Mouse (Mus musculus): Measurements from ENCODE around the gene Rapgef3. TPM values are rescaled to one million over a fixed set of nuclear protein-coding genes. Genes with fewer than 3 reads are reported as not detected.

Gene Rapgef3
- total and polyA plus RNA-seq, 3 experiments, result 6.6 to 7.4 TPM; not detected in 1

DNA sequence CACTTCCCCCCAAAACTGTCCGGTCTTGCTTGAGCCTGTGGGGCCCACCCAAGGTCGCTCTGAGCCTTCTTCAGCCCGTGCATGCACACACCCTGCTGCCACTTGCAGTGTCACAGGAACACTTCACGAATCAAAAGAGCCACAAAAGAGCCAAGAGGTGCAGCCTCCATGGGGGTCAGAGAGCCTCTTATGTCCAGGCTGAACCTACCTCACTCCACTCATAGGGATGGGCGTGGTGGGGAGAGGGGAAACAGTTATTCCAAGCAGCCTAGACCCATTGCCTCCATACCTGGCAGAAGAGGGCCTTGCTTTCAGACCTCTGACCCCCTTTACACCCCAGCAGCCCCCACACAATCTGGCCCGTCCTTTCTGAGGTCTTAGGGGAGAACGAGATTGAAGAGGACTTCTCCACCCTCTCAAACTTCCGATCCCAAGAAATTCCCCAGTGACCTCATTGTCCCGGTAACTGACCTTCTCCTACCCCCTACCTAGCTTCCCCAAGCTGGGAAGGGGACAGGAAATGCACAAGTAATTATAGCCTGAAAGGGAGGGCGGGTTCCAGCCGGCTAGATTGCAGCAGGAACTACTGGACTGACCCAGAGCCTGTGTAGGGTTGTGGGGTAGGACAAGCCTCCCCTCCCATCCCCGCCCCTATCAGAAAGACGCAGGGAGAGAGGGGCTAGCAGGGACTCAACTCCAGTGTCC, 2.5 kb downstream of the Rapgef3 start:
- Histone ChIP-seq H3K27me3 (ENCODE audit: control insufficient read depth in 1 of 2, insufficient read depth in 2 of 2, low read length in 2 of 2) (peaks cover 43 to 51% of the 10 kb centered on the region in 2 experiments), H3K4me3 (ENCODE audit: control insufficient read depth in 1 of 2, insufficient read depth in 1 of 2, low read depth in 2 of 2, low read length in 2 of 2) (no peak overlapping the region), H3K9ac (ENCODE audit: control insufficient read depth, low read depth, low read length, poor library complexity, severe bottlenecking) (no peak overlapping the region), H3K27ac (ENCODE audit: control insufficient read depth, low read depth, low read length) (no peak overlapping the region), H3K36me3 (ENCODE audit: control insufficient read depth in 1 of 2, insufficient read depth in 2 of 2, low read length in 2 of 2) (no peaks in the 10 kb centered on the region; a peak in 1 of 4 replicates), H3K9me3 (replicated peaks; ENCODE audit: insufficient read depth, low read length) (no peaks in the 10 kb centered on the region), H3K79me2 (ENCODE audit: control insufficient read depth, insufficient read depth, low read length, poor library complexity) (no peaks in the 10 kb centered on the region), H3K4me1 (ENCODE audit: control insufficient read depth in 1 of 2, insufficient read depth in 2 of 2, low read length in 2 of 2) (peaks cover 0 to 5% of the 10 kb centered on the region in 2 experiments; a peak in 1 of 4 replicates)
- DNase-seq (ENCODE audit: low read depth, low spot score), result no peak
- TF ChIP-seq USF1 (IDR thresholded peaks at IDR 0.05; ENCODE audit: low read depth, low read length), result no peak
- no peak for TF ChIP-seq ZMIZ1 (IDR thresholded peaks at IDR 0.05; ENCODE audit: low read depth, low read length)
- no peak for TF ChIP-seq TBP (IDR thresholded peaks at IDR 0.05; ENCODE audit: low read depth, low read length)
- no peak for TF ChIP-seq MXI1 (IDR thresholded peaks at IDR 0.05; ENCODE audit: low read depth, low read length)
- TF ChIP-seq RCOR1 (IDR thresholded peaks at IDR 0.05; ENCODE audit: low read depth, low read length), result no peak
- no peak for TF ChIP-seq BHLHE40 (IDR thresholded peaks at IDR 0.05; ENCODE audit: borderline replicate concordance, low read depth, low read length)
- TF ChIP-seq JUND (IDR thresholded peaks at IDR 0.05; ENCODE audit: low read depth, low read length), result no peak
- TF ChIP-seq USF2 (IDR thresholded peaks at IDR 0.05; ENCODE audit: borderline replicate concordance in 1 of 2, insufficient read depth in 1 of 2, low read depth in 1 of 2, low read length in 2 of 2), result no peak
- TF ChIP-seq GATA1 (IDR thresholded peaks at IDR 0.05; ENCODE audit: low read depth, low read length), result no peak
- no peak for TF ChIP-seq MAX (IDR thresholded peaks at IDR 0.05; ENCODE audit: low read length)
- TF ChIP-seq MEF2A (IDR thresholded peaks at IDR 0.05; ENCODE audit: extremely low read depth, insufficient replicate concordance, low read depth, low read length, poor library complexity, severe bottlenecking), result no peak
- no peak for TF ChIP-seq POLR2A (IDR thresholded peaks at IDR 0.05; ENCODE audit: control insufficient read depth in 1 of 2, insufficient read depth in 1 of 2, low read depth in 1 of 2, low read length in 2 of 2, poor library complexity in 1 of 2)
- TF ChIP-seq MAFK (IDR thresholded peaks at IDR 0.05; ENCODE audit: borderline replicate concordance, low read depth, low read length), result no peak
- no peak for TF ChIP-seq ZC3H11A (IDR thresholded peaks at IDR 0.05; ENCODE audit: low read depth, low read length)
- no peak for TF ChIP-seq POLR2AphosphoS2 (IDR thresholded peaks at IDR 0.05; ENCODE audit: low read length)
- TF ChIP-seq CTCF (IDR thresholded peaks at IDR 0.05 in 2 of 3, conservative IDR thresholded peaks at IDR 0.05 in 1 of 3; ENCODE audit: control insufficient read depth in 1 of 3, insufficient read depth in 1 of 3, low read depth in 2 of 3, low read length in 3 of 3, poor library complexity in 1 of 3, severe bottlenecking in 1 of 3), result no peak
- TF ChIP-seq NRF1 (IDR thresholded peaks at IDR 0.05; ENCODE audit: insufficient read depth, low read depth, low read length, poor library complexity, severe bottlenecking), result no peak
- no peak for TF ChIP-seq EP300 (IDR thresholded peaks at IDR 0.05; ENCODE audit: low read depth in 1 of 2, low read length in 2 of 2)

DNA sequence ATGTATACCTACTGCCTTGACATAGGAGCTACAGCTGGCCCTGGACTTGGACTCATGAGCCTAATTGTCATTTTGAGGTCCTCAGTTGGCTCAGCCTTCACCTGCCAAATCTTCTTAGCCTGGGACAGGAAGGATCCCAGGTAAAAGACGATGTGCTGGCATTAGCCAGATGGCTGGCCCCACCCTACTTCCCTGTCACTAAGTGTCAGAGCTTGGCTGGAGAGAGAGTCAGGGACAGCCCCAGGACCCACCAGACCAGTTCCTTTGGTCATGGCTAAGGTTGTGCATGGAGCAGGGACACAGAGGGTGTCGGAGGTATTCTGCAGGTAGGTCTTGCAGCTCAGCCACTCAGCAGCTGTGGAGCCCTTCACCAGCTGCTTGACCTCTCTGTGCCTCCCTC, 3.2 kb downstream of the Rapgef3 start:
- Histone ChIP-seq H3K36me3 (ENCODE audit: control insufficient read depth in 1 of 2, insufficient read depth in 2 of 2, low read length in 2 of 2) (no peaks in the 10 kb centered on the region; a peak in 1 of 4 replicates), H3K4me3 (ENCODE audit: control insufficient read depth in 1 of 2, insufficient read depth in 1 of 2, low read depth in 2 of 2, low read length in 2 of 2) (no peak overlapping the region), H3K9ac (ENCODE audit: control insufficient read depth, low read depth, low read length, poor library complexity, severe bottlenecking) (no peak overlapping the region), H3K27ac (ENCODE audit: control insufficient read depth, low read depth, low read length) (no peak overlapping the region), H3K27me3 (ENCODE audit: control insufficient read depth in 1 of 2, insufficient read depth in 2 of 2, low read length in 2 of 2) (peaks cover 43 to 44% of the 10 kb centered on the region in 2 experiments), H3K4me1 (ENCODE audit: control insufficient read depth in 1 of 2, insufficient read depth in 2 of 2, low read length in 2 of 2) (peaks cover 0 to 5% of the 10 kb centered on the region in 2 experiments; a peak in 1 of 4 replicates), H3K79me2 (ENCODE audit: control insufficient read depth, insufficient read depth, low read length, poor library complexity) (no peaks in the 10 kb centered on the region), H3K9me3 (replicated peaks; ENCODE audit: insufficient read depth, low read length) (no peaks in the 10 kb centered on the region)
- DNase-seq (ENCODE audit: low read depth, low spot score), result no peak
- TF ChIP-seq MYB (IDR thresholded peaks at IDR 0.05; ENCODE audit: low read depth, low read length) (no peak), NRF1 (IDR thresholded peaks at IDR 0.05; ENCODE audit: insufficient read depth, low read depth, low read length, poor library complexity, severe bottlenecking) (no peak), RCOR1 (IDR thresholded peaks at IDR 0.05; ENCODE audit: low read depth, low read length) (no peak), SMC3 (IDR thresholded peaks at IDR 0.05; ENCODE audit: low read depth, low read length) (no peak), POLR2AphosphoS2 (IDR thresholded peaks at IDR 0.05; ENCODE audit: low read length) (no peak), ZMIZ1 (IDR thresholded peaks at IDR 0.05; ENCODE audit: low read depth, low read length) (no peak), KAT2A (conservative IDR thresholded peaks at IDR 0.05; ENCODE audit: low read depth, low read length) (no peak), ELF1 (IDR thresholded peaks at IDR 0.05; ENCODE audit: low read depth, low read length) (no peak), POLR2AphosphoS5 (IDR thresholded peaks at IDR 0.05; ENCODE audit: borderline replicate concordance, low read depth, low read length) (no peak), GATA1 (IDR thresholded peaks at IDR 0.05; ENCODE audit: low read depth, low read length) (no peak), TCF12 (IDR thresholded peaks at IDR 0.05; ENCODE audit: low read depth, low read length) (no peak), SIN3A (IDR thresholded peaks at IDR 0.05; ENCODE audit: low read length) (no peak), MYC (IDR thresholded peaks at IDR 0.05; ENCODE audit: low read depth, low read length) (no peak), MEF2A (IDR thresholded peaks at IDR 0.05; ENCODE audit: extremely low read depth, insufficient replicate concordance, low read depth, low read length, poor library complexity, severe bottlenecking) (no peak), ETS1 (IDR thresholded peaks at IDR 0.05; ENCODE audit: low read depth, low read length) (no peak), JUND (IDR thresholded peaks at IDR 0.05; ENCODE audit: low read depth, low read length) (no peak), NELFE (IDR thresholded peaks at IDR 0.05; ENCODE audit: low read depth, low read length) (no peak), HCFC1 (IDR thresholded peaks at IDR 0.05; ENCODE audit: low read depth, low read length) (no peak)

Measured in MEL (cell line).